Mouse (Mus musculus): ENCODE results near the gene Cd40lg. TPM values are rescaled to one million over a fixed set of nuclear protein-coding genes. Genes with fewer than 3 reads are reported as not detected.

The Cd40lg gene
- polyA plus RNA-seq, 1 experiment from 2014 or later, result not detected

DNA sequence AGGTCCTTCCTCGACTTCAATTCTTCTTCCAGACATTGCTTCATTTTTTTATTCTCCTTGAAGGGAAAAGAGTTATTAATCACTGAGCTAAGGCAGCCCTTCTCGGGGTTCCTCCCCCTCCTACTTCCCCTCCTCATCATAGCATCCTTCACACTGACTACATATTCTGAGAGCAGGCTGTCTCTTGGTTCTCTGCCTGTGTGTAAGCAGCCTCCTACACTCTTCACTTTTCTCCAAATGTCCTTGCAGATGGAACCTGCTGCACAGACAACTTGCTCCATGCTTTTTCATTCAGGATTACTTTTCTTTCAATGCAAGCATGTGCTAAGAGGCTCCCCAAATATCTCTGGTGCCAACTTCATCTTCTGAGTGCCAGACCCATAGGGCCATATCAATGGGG is 21.7 kb downstream of the Cd40lg start:
- no peak for ATAC-seq (ENCODE audit: low read depth)
- no peaks in the 10 kb centered on the region for H3K9me3 ChIP-seq (replicated peaks; ENCODE audit: control insufficient read depth, low read length)
- H3K4me3 ChIP-seq (ENCODE audit: low read depth, low read length), result no peak overlapping the region
- H3K27ac ChIP-seq (ENCODE audit: low read length), result no peak overlapping the region
- no peak overlapping the region for H3K4me2 ChIP-seq (ENCODE audit: low read depth, low read length)
- no peaks in the 10 kb centered on the region for H3K27me3 ChIP-seq (ENCODE audit: control insufficient read depth, insufficient read depth, low read depth, low read length)
- H3K9ac ChIP-seq (ENCODE audit: low read depth, low read length), result no peak overlapping the region
- 50% methylated on average over 2 of the region's 2 CpGs for WGBS (ENCODE audit: insufficient replicate concordance)
- no peaks in the 10 kb centered on the region for H3K4me1 ChIP-seq (ENCODE audit: control insufficient read depth, low read depth, low read length)
- no peaks in the 10 kb centered on the region for H3K36me3 ChIP-seq (ENCODE audit: control insufficient read depth, insufficient read depth)

DNA sequence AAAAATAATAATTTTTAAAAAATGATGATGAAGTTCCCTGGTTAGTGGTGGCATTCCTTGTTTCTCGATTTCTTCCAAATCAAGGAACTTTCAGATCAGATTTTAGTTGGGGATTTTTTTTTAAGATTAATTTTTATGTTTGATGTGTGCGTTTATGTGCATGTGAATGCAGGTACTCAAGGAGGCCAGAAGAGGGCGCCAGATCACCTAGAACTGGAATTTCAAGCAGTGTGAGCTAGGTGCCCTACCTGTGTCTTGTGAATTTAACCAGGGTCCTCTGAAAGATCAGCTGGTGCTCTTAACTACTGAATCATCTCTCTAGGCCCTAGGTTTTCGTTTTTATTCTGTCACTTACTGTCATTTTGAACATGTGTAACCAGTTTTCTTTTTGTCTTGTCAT is 24.0 kb downstream of the Cd40lg start:
- Histone ChIP-seq H3K4me3 (ENCODE audit: low read depth, low read length) (no peak overlapping the region), H3K4me2 (ENCODE audit: low read depth, low read length) (no peak overlapping the region), H3K36me3 (ENCODE audit: control insufficient read depth, insufficient read depth) (no peaks in the 10 kb centered on the region), H3K4me1 (ENCODE audit: control insufficient read depth, low read depth, low read length) (no peaks in the 10 kb centered on the region), H3K27ac (ENCODE audit: low read length) (no peak overlapping the region), H3K9ac (ENCODE audit: low read depth, low read length) (no peak overlapping the region), H3K9me3 (replicated peaks; ENCODE audit: control insufficient read depth, low read length) (no peaks in the 10 kb centered on the region), H3K27me3 (ENCODE audit: control insufficient read depth, insufficient read depth, low read depth, low read length) (no peaks in the 10 kb centered on the region)
- no peak for ATAC-seq (ENCODE audit: low read depth)
- 44% methylated on average over 4 of the region's 4 CpGs for WGBS (ENCODE audit: insufficient replicate concordance)

DNA sequence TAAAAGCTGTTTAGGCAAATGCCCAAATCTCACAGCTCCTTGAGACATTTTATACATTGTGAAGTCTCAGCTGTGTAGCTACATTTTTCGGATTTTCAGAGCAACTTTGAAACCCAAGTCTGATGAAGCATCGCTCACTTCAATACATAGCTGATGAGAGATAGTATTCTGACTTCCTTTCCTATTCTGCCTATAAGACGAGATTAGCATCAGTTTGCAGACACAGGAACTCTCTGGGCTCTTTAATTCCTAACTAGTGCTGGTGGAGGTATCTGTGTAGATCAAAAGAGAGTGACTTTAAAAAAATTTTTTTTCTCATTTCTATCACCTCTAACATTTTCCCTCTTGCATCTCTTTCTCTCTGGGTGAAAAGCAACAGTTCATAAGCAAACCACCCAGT is 26.6 kb downstream of the Cd40lg start:
- Histone ChIP-seq H3K36me3 (ENCODE audit: control insufficient read depth, insufficient read depth) (no peaks in the 10 kb centered on the region), H3K9ac (ENCODE audit: low read depth, low read length) (no peak overlapping the region), H3K4me1 (ENCODE audit: control insufficient read depth, low read depth, low read length) (no peaks in the 10 kb centered on the region), H3K4me2 (ENCODE audit: low read depth, low read length) (no peak overlapping the region), H3K4me3 (ENCODE audit: low read depth, low read length) (no peak overlapping the region), H3K9me3 (replicated peaks; ENCODE audit: control insufficient read depth, low read length) (no peaks in the 10 kb centered on the region), H3K27ac (ENCODE audit: low read length) (no peak overlapping the region), H3K27me3 (ENCODE audit: control insufficient read depth, insufficient read depth, low read depth, low read length) (no peaks in the 10 kb centered on the region)
- 56% methylated on average over 3 of the region's 3 CpGs for WGBS (ENCODE audit: insufficient replicate concordance)
- ATAC-seq (ENCODE audit: low read depth), result no peak

DNA sequence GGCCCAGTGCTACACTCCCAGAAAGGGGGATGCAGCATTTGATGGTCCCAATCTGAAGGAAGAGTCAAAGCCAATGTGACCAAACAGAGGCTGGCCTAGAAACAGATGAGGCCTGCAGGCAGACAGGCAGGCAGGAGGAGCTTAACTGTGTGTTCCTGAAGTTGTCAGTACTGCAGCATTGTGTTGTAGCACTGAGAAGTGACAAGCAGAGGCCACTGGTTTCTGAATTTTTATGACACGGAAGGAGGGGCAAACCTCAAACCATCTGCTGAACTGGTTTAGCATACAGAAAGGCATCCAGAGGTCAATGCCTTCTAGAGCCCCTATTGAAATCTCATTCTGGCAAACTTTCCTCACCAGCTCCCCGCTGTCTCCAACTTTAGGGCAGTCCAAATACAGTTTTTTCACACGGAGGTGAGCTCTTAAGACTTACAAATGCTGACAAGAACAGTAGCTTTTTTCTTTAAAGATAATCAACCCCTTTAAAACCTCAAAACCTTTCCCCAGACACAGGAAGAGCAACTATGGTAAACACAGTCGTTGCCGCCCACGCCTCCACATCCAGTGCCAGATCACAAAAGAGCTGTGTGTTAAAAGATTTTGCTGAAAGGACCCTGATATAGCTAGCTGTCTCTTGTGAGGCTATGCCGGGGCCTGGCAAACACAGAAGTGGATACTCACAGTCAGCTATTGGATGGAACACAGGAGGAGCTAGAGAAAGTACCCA is 41.5 kb downstream of the Cd40lg start:
- H3K4me2 ChIP-seq (ENCODE audit: low read depth, low read length), result no peak overlapping the region
- H3K9me3 ChIP-seq (replicated peaks; ENCODE audit: control insufficient read depth, low read length), result no peaks in the 10 kb centered on the region
- H3K27me3 ChIP-seq (ENCODE audit: control insufficient read depth, insufficient read depth, low read depth, low read length), result no peaks in the 10 kb centered on the region
- H3K4me3 ChIP-seq (ENCODE audit: low read depth, low read length), result no peak overlapping the region
- 65% methylated on average over 7 of the region's 7 CpGs for WGBS (ENCODE audit: insufficient replicate concordance)
- H3K27ac ChIP-seq (ENCODE audit: low read length), result no peak overlapping the region
- ATAC-seq (ENCODE audit: low read depth), result no peak
- H3K9ac ChIP-seq (ENCODE audit: low read depth, low read length), result no peak overlapping the region
- no peaks in the 10 kb centered on the region for H3K36me3 ChIP-seq (ENCODE audit: control insufficient read depth, insufficient read depth)
- no peaks in the 10 kb centered on the region for H3K4me1 ChIP-seq (ENCODE audit: control insufficient read depth, low read depth, low read length)

DNA sequence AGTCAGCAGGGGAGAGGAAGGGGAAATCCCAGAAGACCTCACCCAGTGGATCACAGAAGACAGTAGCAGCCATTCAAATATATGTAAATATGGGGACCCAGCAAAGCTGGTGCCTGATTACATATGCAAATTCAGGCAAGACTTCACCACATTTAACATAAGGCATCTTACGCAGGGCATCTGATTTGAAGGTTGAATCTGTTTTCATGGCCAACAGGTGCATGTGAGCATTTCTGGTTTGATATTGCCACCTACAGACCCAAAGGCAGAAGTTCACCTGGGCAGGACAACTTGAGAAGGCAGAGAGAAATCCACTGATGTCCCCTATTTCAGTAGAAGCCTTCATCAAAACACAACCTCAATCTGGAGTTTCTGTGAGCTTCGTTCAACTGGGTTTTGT is 48.8 kb downstream of the Cd40lg start:
- no peaks in the 10 kb centered on the region for H3K9me3 ChIP-seq (replicated peaks; ENCODE audit: control insufficient read depth, low read length)
- WGBS (ENCODE audit: insufficient replicate concordance), result 49% methylated on average over 2 of the region's 2 CpGs
- H3K4me2 ChIP-seq (ENCODE audit: low read depth, low read length), result no peak overlapping the region
- H3K27me3 ChIP-seq (ENCODE audit: control insufficient read depth, insufficient read depth, low read depth, low read length), result no peaks in the 10 kb centered on the region
- H3K4me1 ChIP-seq (ENCODE audit: control insufficient read depth, low read depth, low read length), result no peaks in the 10 kb centered on the region
- H3K27ac ChIP-seq (ENCODE audit: low read length), result no peak overlapping the region
- H3K36me3 ChIP-seq (ENCODE audit: control insufficient read depth, insufficient read depth), result no peaks in the 10 kb centered on the region
- ATAC-seq (ENCODE audit: low read depth), result no peak
- H3K4me3 ChIP-seq (ENCODE audit: low read depth, low read length), result no peak overlapping the region
- H3K9ac ChIP-seq (ENCODE audit: low read depth, low read length), result no peak overlapping the region

DNA sequence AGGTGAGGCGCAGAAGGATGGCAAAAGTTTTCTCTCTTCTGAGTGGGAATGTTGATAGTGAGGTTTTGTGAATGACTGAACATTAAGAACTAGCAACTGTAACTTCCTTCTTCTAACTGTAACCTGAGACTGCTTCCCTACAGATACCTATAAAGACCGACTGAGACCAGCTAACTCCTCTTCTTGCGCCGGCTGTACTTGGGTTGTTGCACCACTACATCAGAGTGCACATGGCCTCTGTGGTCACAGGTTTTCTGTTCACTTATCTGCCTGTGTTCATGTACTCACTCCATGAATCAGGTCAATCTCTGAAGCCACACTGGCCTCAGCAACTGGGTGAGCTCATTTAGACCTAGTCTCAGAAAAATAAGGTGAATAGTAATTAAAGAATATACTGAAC is 51.6 kb downstream of the Cd40lg start:
- WGBS (ENCODE audit: insufficient replicate concordance), result 48% methylated on average over 4 of the region's 4 CpGs
- Histone ChIP-seq H3K9ac (ENCODE audit: low read depth, low read length) (no peak overlapping the region), H3K27ac (ENCODE audit: low read length) (no peak overlapping the region), H3K27me3 (ENCODE audit: control insufficient read depth, insufficient read depth, low read depth, low read length) (no peaks in the 10 kb centered on the region), H3K36me3 (ENCODE audit: control insufficient read depth, insufficient read depth) (no peaks in the 10 kb centered on the region), H3K4me1 (ENCODE audit: control insufficient read depth, low read depth, low read length) (no peaks in the 10 kb centered on the region), H3K4me2 (ENCODE audit: low read depth, low read length) (no peak overlapping the region), H3K9me3 (replicated peaks; ENCODE audit: control insufficient read depth, low read length) (no peaks in the 10 kb centered on the region), H3K4me3 (ENCODE audit: low read depth, low read length) (no peak overlapping the region)
- no peak for ATAC-seq (ENCODE audit: low read depth)

Other genes with a start within 250 kb of the Cd40lg start
- not detected in 2 replicates for gene Brs3, start 169.1 kb upstream of the Cd40lg start, polyA plus RNA-seq (2015; fragmentation: Nextera tagmentation; extraction: Ambion mirVana)
- 19.4 and 20.3 TPM in 2 replicates for gene Htatsf1, start 158.6 kb upstream of the Cd40lg start, polyA plus RNA-seq (2015; fragmentation: Nextera tagmentation; extraction: Ambion mirVana)
- not detected in 2 replicates for gene Vgll1, start 124.0 kb upstream of the Cd40lg start, polyA plus RNA-seq (2015; fragmentation: Nextera tagmentation; extraction: Ambion mirVana)
- gene Arhgef6, start 126.6 kb downstream of the Cd40lg start, polyA plus RNA-seq (2015; fragmentation: Nextera tagmentation; extraction: Ambion mirVana), result 5.8 and 5.9 TPM in 2 replicates
- gene Rbmx, start 180.9 kb downstream of the Cd40lg start, polyA plus RNA-seq (2015; fragmentation: Nextera tagmentation; extraction: Ambion mirVana), result 25.1 and 26.2 TPM in 2 replicates
- gene Gm364, start 197.0 kb downstream of the Cd40lg start, polyA plus RNA-seq (2015; fragmentation: Nextera tagmentation; extraction: Ambion mirVana), result not detected in 2 replicates

All from liver, embryonic 16.5 days (tissue).